Mouse (Mus musculus) heart, embryonic 15.5 days (tissue): ENCODE measurements around the gene Rdh5. TPM values are rescaled to one million over a fixed set of nuclear protein-coding genes. Genes with fewer than 3 reads are reported as not detected.

Experiments used
- ATAC-seq: fragments of 200-750 bp; cut with Nextera tagmentation; replicated peaks from 2 replicates; pipeline ENCODE4 v1.8.0; 2017; ENCODE audit warnings: low read depth, moderate TSS enrichment; ENCODE audit not compliant: insufficient number of reproducible peaks, insufficient read depth, low FRiP score
- H3K27ac ChIP-seq: fragments of 300-500 bp; sonication (generic); 2 replicates; pipeline ENCODE4 v1.5.1; 2015; ENCODE audit warnings: mild to moderate bottlenecking, inconsistent platforms
- H3K27me3 ChIP-seq: fragments of 300-500 bp; sonication (generic); 2 replicates; pipeline ENCODE4 v1.6.1; 2015; ENCODE audit warnings: inconsistent platforms
- H3K36me3 ChIP-seq: fragments of 300-500 bp; sonication (generic); 2 replicates; pipeline ENCODE4 v1.6.1; 2015; ENCODE audit warnings: mild to moderate bottlenecking, inconsistent platforms
- H3K4me1 ChIP-seq: fragments of 300-500 bp; sonication (generic); replicated peaks from 2 replicates; pipeline ENCODE4 v1.6.1; 2015; ENCODE audit warnings: inconsistent platforms
- H3K4me2 ChIP-seq: fragments of 300-500 bp; sonication (generic); 2 replicates; pipeline ENCODE4 v1.6.1; 2015; ENCODE audit warnings: inconsistent platforms, mild to moderate bottlenecking, moderate library complexity
- H3K4me3 ChIP-seq: fragments of 300-500 bp; sonication (generic); 2 replicates; pipeline ENCODE4 v1.5.1; 2015; ENCODE audit warnings: mild to moderate bottlenecking, inconsistent platforms
- H3K9ac ChIP-seq: fragments of 300-500 bp; sonication (generic); 2 replicates; pipeline ENCODE4 v1.6.1; 2015; ENCODE audit warnings: mild to moderate bottlenecking, inconsistent platforms
- H3K9me3 ChIP-seq: fragments of 300-500 bp; sonication (generic); replicated peaks from 2 replicates; pipeline ENCODE4 v1.6.1; 2016; ENCODE audit warnings: inconsistent platforms
- WGBS: fragments of 180-500 bp; shearing (Covaris S2); methylation state at CpG from one replicate; pipeline ENCODE4 v1.1.7; 2015; ENCODE audit warnings: mixed read lengths; 5-methylcytosine and 5-hydroxymethylcytosine counted together
- polyA plus RNA-seq: library from polyadenylated mRNA; unstranded; fragments of >200 nt; fragmentation: Nextera tagmentation; extraction: Ambion mirVana; gene quantifications from 2 replicates; pipeline ENCODE4 v1.2.1, GENCODE M21; 2015

Rdh5 gene
- polyA plus RNA-seq, 1 experiment from 2014 or later = 10.5 TPM

- H3K4me1 ChIP-seq = peaks cover 6% of the 10 kb centered on the region; the same call in 1 of the 2 replicates
- H3K9ac ChIP-seq = no peak overlapping the region
- 74% methylated on average over 10 of the region's 10 CpGs for WGBS
- no peaks in the 10 kb centered on the region for H3K36me3 ChIP-seq
- no peak overlapping the region for H3K4me3 ChIP-seq
- H3K4me2 ChIP-seq = no peak overlapping the region
- H3K9me3 ChIP-seq = no peaks in the 10 kb centered on the region
- no peak for ATAC-seq
- H3K27ac ChIP-seq = no peak overlapping the region
- H3K27me3 ChIP-seq = peaks cover 9% of the 10 kb centered on the region
Observed at GRCm38 (mm10) chr10:128940475-128941061, 17.9 kb upstream of the Rdh5 start.

GRCm38 (mm10) chr10:128938974-128939373 is 16.3 kb upstream of the Rdh5 start:
- Histone ChIP-seq H3K4me2 (no peak overlapping the region), H3K4me1 (peaks cover 15% of the 10 kb centered on the region), H3K9me3 (no peaks in the 10 kb centered on the region), H3K4me3 (no peak overlapping the region), H3K27me3 (peaks cover 25% of the 10 kb centered on the region), H3K9ac (no peak overlapping the region), H3K36me3 (no peaks in the 10 kb centered on the region), H3K27ac (no peak overlapping the region)
- 53% methylated on average over 5 of the region's 5 CpGs for WGBS
- no peak for ATAC-seq

- H3K9me3 ChIP-seq = no peaks in the 10 kb centered on the region
- H3K27me3 ChIP-seq = peaks cover 30% of the 10 kb centered on the region
- H3K27ac ChIP-seq = no peak overlapping the region
- 72% methylated on average over 9 of the region's 9 CpGs for WGBS
- H3K36me3 ChIP-seq = no peaks in the 10 kb centered on the region
- no peak overlapping the region for H3K4me3 ChIP-seq
- H3K9ac ChIP-seq = no peak overlapping the region
- H3K4me2 ChIP-seq = no peak overlapping the region
- peaks cover 20% of the 10 kb centered on the region for H3K4me1 ChIP-seq
- no peak for ATAC-seq
Observed at GRCm38 (mm10) chr10:128938457-128938856, 15.8 kb upstream of the Rdh5 start.

GRCm38 (mm10) chr10:128937756-128938390 is 15.2 kb upstream of the Rdh5 start:
- no peak overlapping the region for H3K27ac ChIP-seq
- no peak overlapping the region for H3K9ac ChIP-seq
- 66% methylated on average over 12 of the region's 12 CpGs for WGBS
- no peak overlapping the region for H3K4me2 ChIP-seq
- H3K4me3 ChIP-seq = no peak overlapping the region
- ATAC-seq = no peak
- peaks cover 24% of the 10 kb centered on the region for H3K4me1 ChIP-seq
- no peaks in the 10 kb centered on the region for H3K36me3 ChIP-seq
- H3K27me3 ChIP-seq = peaks cover 36% of the 10 kb centered on the region
- no peaks in the 10 kb centered on the region for H3K9me3 ChIP-seq

- WGBS = 73% methylated on average over 8 of the region's 8 CpGs
- no peak for ATAC-seq
- Histone ChIP-seq H3K9me3 (no peaks in the 10 kb centered on the region), H3K27me3 (peaks cover 43% of the 10 kb centered on the region), H3K36me3 (no peaks in the 10 kb centered on the region), H3K4me3 (no peak overlapping the region), H3K9ac (no peak overlapping the region; the same call in 1 of the 2 replicates), H3K4me2 (peak overlapping the region; percentile 0; the same call in 1 of the 2 replicates), H3K4me1 (peaks cover 38% of the 10 kb centered on the region), H3K27ac (no peak overlapping the region)
Observed at GRCm38 (mm10) chr10:128935826-128936440, 13.2 kb upstream of the Rdh5 start.

GRCm38 (mm10) chr10:128934997-128935787 is 12.5 kb upstream of the Rdh5 start:
- WGBS = 56% methylated on average over 7 of the region's 7 CpGs
- no peak for ATAC-seq
- Histone ChIP-seq H3K4me2 (peak overlapping the region; percentile 91), H3K9ac (no peak overlapping the region; the same call in 1 of the 2 replicates), H3K4me1 (peaks cover 38% of the 10 kb centered on the region), H3K27me3 (peaks cover 43% of the 10 kb centered on the region), H3K4me3 (0 out of 2 replicates have a peak overlapping the region, but pooled peaks have one; percentile 10), H3K27ac (no peak overlapping the region), H3K36me3 (no peaks in the 10 kb centered on the region), H3K9me3 (no peaks in the 10 kb centered on the region)

- H3K4me3 ChIP-seq = peak overlapping the region; percentile 59
- H3K9ac ChIP-seq = peak overlapping the region; percentile 49
- 5% methylated on average over 21 of the region's 21 CpGs for WGBS
- no peak for ATAC-seq
- no peaks in the 10 kb centered on the region for H3K36me3 ChIP-seq
- H3K27me3 ChIP-seq = peaks cover 43% of the 10 kb centered on the region
- peaks cover 46% of the 10 kb centered on the region for H3K4me1 ChIP-seq
- peak overlapping the region; percentile 91 for H3K4me2 ChIP-seq
- H3K9me3 ChIP-seq = no peaks in the 10 kb centered on the region
- H3K27ac ChIP-seq = no peak overlapping the region
Observed at GRCm38 (mm10) chr10:128933976-128934721, 11.5 kb upstream of the Rdh5 start.

- 1% methylated on average over 26 of the region's 26 CpGs for WGBS
- H3K27me3 ChIP-seq = peaks cover 43% of the 10 kb centered on the region
- H3K4me2 ChIP-seq = peak within 1 kb of the TSS; percentile 91
- H3K27ac ChIP-seq = no peak within 1 kb of the TSS
- peaks cover 46% of the 10 kb centered on the region for H3K4me1 ChIP-seq
- peak; percentile 60; the same call in 1 of the 2 replicates for ATAC-seq
- no peaks in the 10 kb centered on the region for H3K36me3 ChIP-seq
- no peaks in the 10 kb centered on the region for H3K9me3 ChIP-seq
- peak within 1 kb of the TSS; percentile 49 for H3K9ac ChIP-seq
- peak within 1 kb of the TSS; percentile 59 for H3K4me3 ChIP-seq
Observed at GRCm38 (mm10) chr10:128933574-128933973, 10.9 kb upstream of the Rdh5 start, which contains the start of gene Itga7. Itga7 (plus strand) TSS chr10:128933818.

GRCm38 (mm10) chr10:128931441-128931840 is 8.8 kb upstream of the Rdh5 start:
- Histone ChIP-seq H3K4me1 (peaks cover 46% of the 10 kb centered on the region), H3K36me3 (no peaks in the 10 kb centered on the region), H3K27me3 (peaks cover 42% of the 10 kb centered on the region), H3K4me3 (no peak overlapping the region), H3K4me2 (peak overlapping the region; percentile 10), H3K9me3 (no peaks in the 10 kb centered on the region), H3K9ac (no peak overlapping the region), H3K27ac (peak overlapping the region; percentile 64)
- WGBS = 39% methylated on average over 2 of the region's 2 CpGs
- no peak for ATAC-seq

- 51% methylated on average over 7 of the region's 7 CpGs for WGBS
- H3K4me3 ChIP-seq = no peak overlapping the region
- peaks cover 26% of the 10 kb centered on the region for H3K27me3 ChIP-seq
- peaks cover 43% of the 10 kb centered on the region for H3K4me1 ChIP-seq
- no peaks in the 10 kb centered on the region for H3K9me3 ChIP-seq
- no peaks in the 10 kb centered on the region for H3K36me3 ChIP-seq
- no peak overlapping the region for H3K4me2 ChIP-seq
- no peak overlapping the region for H3K9ac ChIP-seq
- ATAC-seq = peak; percentile 51; the same call in 1 of the 2 replicates
- peak overlapping the region; percentile 37 for H3K27ac ChIP-seq
Observed at GRCm38 (mm10) chr10:128929638-128930378, 7.1 kb upstream of the Rdh5 start.
